37 mouse cellular contexts compared by ENCODE assay signal in genomic region chr3:103755351-103755750, GRCm38 (mm10). TPM values are rescaled to one million over a fixed set of nuclear protein-coding genes. Genes with fewer than 3 reads are reported as not detected.
"Had no signal": no experiment of that assay in that cellular context is flagged by ENCODE, and none has a peak within 500 bp of the region (broad histone marks: within the 10 kb centered on the region; RNA-seq: fewer than 3 reads in every experiment).

No protein-coding gene starts in this region.

- H3K27me3 ChIP-seq: hindbrain, embryonic 12.5 days; intestine, embryonic 15.5 days; limb, embryonic 12.5 days; liver, embryonic 13.5 days; liver, embryonic 15.5 days had no signal

- H3K27ac ChIP-seq: gastrocnemius, adult 2 months; heart, embryonic 10.5 days; hindbrain, embryonic 10.5 days; hindbrain, embryonic 12.5 days; hindbrain, embryonic 14.5 days; intestine, embryonic 15.5 days; layer of hippocampus, adult 2 months; left cerebral cortex, adult 2 months; limb, embryonic 10.5 days; limb, embryonic 12.5 days; liver, embryonic 13.5 days; liver, embryonic 15.5 days had no signal

- H3K4me1 ChIP-seq: hindbrain, embryonic 10.5 days; hindbrain, embryonic 12.5 days; intestine, embryonic 15.5 days; limb, embryonic 10.5 days; limb, embryonic 12.5 days; liver, embryonic 15.5 days had no signal

- H3K9ac ChIP-seq: hindbrain, embryonic 12.5 days; hindbrain, embryonic 14.5 days; intestine, embryonic 15.5 days; limb, embryonic 12.5 days; liver, embryonic 13.5 days; liver, embryonic 15.5 days; liver, postnatal 0 days had no signal

- DNase-seq: gastrocnemius, adult 2 months; gastrocnemius, postnatal 10 days; gastrocnemius, postnatal 25 days; kidney, adult 18-20 months; kidney, adult 8-10 months; kidney, postnatal 10 days; kidney, postnatal 25 days; kidney, postnatal 4 days; liver; liver, embryonic 13.5 days; liver, postnatal 0 days had no signal

- H3K4me3 ChIP-seq: gastrocnemius, adult 2 months; heart, embryonic 10.5 days; hindbrain, embryonic 10.5 days; hindbrain, embryonic 12.5 days; intestine, embryonic 15.5 days; layer of hippocampus, adult 2 months; left cerebral cortex, adult 2 months; limb, embryonic 10.5 days; limb, embryonic 12.5 days; liver, embryonic 13.5 days; liver, embryonic 15.5 days had no signal

- ATAC-seq: forebrain, embryonic 16.5 days; hindbrain, embryonic 16.5 days; inflammation-experienced regulatory T-cells, adult 6 months; intestine, embryonic 15.5 days; intestine, postnatal 0 days; liver, postnatal 0 days had no signal

- H3K4me2 ChIP-seq: hindbrain, embryonic 12.5 days; hindbrain, embryonic 14.5 days; intestine, embryonic 15.5 days; limb, embryonic 12.5 days; liver, embryonic 11.5 days; liver, embryonic 13.5 days; liver, embryonic 15.5 days had no signal

- H3K9me3 ChIP-seq: heart, embryonic 10.5 days; hindbrain, embryonic 10.5 days; hindbrain, embryonic 12.5 days; intestine, embryonic 15.5 days; limb, embryonic 10.5 days; limb, embryonic 12.5 days; liver, embryonic 13.5 days; liver, embryonic 15.5 days had no signal

RNA-seq across cellular contexts. Expression of gene Gm10964, which starts 16.2 kb away (rescaled TPM):
- total RNA-seq: gastrocnemius, adult 2 months; gastrocnemius, postnatal 10 days; gastrocnemius, postnatal 25 days; gastrocnemius, postnatal 4 days; granulocyte monocyte progenitor cell, adult 5-6 weeks; heart, postnatal 25 days; layer of hippocampus, adult 2 months; layer of hippocampus, postnatal 10 days; layer of hippocampus, postnatal 25 days; left cerebral cortex, adult 2 months; left cerebral cortex, postnatal 14 days; left cerebral cortex, postnatal 36 days had no signal
- polyA plus RNA-seq: forebrain, embryonic 16.5 days; frontal cortex, adult 2 months; heart, embryonic 10.5 days; hindbrain, embryonic 10.5 days; hindbrain, embryonic 12.5 days; hindbrain, embryonic 14.5 days; hindbrain, embryonic 16.5 days; inflammation-experienced regulatory T-cells, adult 6 months; intestine, embryonic 15.5 days; intestine, postnatal 0 days; kidney, embryonic 14.5 days; kidney, embryonic 16.5 days; limb, embryonic 10.5 days; limb, embryonic 12.5 days; limb, embryonic 14.5 days; liver, embryonic 11.5 days; liver, embryonic 13.5 days; liver, embryonic 15.5 days; liver, postnatal 0 days had no signal

RNA-seq across cellular contexts. Expression of gene Olfml3, which starts 17.6 kb away (rescaled TPM):
- total RNA-seq: granulocyte monocyte progenitor cell, adult 5-6 weeks had no signal
